Mouse (Mus musculus) adrenal gland (tissue): ENCODE measurements around the gene St5.

Experiments used
- intact Hi-C: fragments of 180-260 bp; cut with DNase I; formaldehyde crosslinking; loops from one replicate; pipeline ENCODE4 v1.15.1; 2025

St5 gene

DNA sequence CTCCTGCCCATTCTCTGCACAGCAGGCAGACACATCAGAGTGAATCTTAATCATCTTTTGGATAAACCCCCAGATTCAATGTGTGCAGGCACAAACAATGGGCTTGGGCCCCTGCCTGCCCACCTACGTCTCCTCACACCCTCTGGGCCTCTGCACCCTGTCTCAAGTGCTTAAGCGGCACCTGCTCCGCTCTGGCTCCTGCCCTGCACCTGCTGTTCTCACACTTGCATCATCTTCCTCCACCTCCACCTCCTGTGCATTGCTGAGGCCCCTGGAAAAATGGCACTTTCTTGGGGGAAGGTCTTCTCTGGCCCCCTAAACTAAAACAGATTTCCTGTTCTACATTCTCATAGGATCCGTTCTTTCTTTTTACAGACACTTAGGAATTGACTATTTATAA lies 169.5 kb downstream of the St5 start:
- intact Hi-C loops = no loop called here

DNA sequence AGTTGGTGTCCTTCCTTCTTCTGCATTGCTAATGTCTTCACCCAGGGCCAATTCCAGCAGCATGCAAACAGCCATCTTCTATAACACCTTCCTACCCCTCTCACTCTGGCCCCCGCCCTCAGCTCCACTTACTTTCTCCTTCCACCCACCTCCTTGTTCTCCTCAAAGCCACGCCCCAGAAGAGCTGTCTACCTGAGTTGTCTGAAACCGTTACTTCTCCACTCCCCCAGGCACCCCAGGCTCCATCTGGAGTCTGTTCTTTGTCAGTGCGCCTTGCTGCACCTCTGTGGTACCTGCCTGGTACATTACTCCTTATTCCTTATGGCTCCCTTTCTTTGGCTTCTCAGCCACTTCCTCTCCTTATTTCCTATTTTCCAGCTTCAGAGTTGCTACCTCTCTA lies 170.3 kb downstream of the St5 start:
- intact Hi-C loops = no loop called here

DNA sequence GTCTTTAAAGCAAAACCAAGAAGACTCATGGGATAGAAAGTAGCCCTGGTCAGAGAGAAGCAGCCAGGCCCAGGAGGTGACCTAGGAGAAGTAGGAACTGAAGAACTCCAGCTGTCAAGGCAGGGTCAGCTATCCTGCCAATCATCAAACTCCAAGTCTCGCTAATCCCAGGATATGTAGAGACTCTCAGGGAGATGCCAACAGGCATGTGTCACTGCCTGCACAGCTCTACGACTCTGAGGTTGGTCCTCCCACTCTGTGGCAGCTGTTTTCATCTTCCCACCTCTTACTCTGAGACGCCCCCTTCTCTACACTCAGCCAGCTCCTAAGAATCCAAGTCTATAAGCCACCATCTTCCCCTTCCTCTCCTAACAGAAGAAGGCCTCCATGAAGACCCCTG lies 170.7 kb downstream of the St5 start:
- intact Hi-C loops = no loop called here

DNA sequence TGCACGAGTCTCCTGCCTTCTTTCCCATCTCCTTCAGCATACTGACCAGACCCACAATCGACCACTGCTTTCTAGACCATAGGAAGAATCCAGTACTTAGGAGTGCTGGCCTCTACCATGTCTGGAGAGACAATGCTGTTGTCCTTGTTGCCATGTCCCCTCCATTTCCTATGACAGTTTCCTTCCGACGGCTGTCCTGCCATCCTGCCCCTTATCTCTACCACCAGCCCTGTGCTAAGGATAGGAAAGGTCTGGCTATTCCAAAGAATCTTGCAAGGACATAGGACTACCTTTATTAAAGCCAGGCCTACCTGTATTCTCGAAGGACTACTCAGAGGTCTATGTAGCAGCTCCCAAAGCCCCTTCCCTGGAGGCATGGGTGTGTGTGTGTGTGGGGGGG lies 171.9 kb downstream of the St5 start:
- intact Hi-C loops = no loop called here

DNA sequence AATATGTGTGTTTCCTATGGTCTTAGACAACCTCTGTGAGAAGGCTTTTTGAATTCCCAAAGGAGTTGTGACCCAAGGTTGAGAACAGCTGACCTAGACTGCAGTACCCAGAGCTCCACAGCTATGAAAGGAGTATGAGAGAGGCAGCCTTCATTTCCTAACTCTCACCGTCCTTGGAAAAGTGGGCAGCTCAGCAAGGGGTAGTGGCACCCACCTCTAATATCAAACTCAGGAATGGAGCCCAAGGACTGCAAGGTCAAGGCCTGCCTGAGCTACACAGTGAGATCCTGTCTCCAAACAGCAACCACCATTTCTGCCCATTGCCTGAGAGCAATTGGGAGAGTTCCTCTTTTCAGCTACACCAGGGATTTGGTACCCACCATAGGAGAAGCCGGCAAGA lies 173.7 kb downstream of the St5 start:
- intact Hi-C loops = loop anchor here (2.0 kb wide), 2 partner anchors 89 to 189 kb away; no protein-coding TSS in a partner anchor

DNA sequence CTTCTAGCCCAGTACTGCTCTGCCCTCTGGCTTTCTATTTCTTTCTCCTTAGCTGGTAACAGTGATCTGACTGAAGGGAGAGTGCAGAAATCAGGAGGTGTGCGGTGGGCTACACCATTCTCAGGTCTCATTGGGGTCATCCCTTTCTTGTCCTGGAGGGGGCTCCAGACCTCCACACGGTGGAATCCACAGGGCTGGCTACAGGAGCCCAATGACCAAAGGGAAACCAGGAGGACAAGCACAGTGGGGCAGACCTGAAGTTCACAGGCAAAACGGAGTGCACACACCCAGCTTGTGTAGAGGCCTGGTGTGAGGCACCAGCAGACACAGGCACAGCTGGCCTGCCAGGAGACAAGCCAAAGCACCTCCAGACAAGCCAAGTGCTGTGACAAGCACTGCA lies 175.0 kb downstream of the St5 start:
- intact Hi-C loops = loop anchor here (2.0 kb wide), 2 partner anchors 90 to 190 kb away; no protein-coding TSS in a partner anchor

DNA sequence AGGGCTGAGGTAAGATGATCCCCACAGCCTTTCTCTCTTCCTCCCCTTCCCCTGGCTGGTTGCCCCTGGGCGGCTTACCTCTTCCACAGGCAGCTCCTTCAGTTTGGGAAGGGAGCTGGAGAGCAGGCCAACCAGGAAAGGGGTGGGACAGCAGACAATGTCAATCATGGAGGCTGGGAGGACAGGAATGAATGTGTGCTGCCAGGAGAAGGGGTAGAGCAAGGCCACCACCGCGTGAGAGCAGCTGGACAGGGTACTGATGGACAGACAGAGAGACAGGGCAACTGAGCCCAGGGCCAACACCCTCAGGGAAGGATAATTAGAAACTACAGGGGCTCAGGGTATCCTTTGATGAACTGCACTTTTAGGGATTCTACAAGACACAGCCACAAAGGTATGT lies 175.9 kb downstream of the St5 start:
- intact Hi-C loops = no loop called here

DNA sequence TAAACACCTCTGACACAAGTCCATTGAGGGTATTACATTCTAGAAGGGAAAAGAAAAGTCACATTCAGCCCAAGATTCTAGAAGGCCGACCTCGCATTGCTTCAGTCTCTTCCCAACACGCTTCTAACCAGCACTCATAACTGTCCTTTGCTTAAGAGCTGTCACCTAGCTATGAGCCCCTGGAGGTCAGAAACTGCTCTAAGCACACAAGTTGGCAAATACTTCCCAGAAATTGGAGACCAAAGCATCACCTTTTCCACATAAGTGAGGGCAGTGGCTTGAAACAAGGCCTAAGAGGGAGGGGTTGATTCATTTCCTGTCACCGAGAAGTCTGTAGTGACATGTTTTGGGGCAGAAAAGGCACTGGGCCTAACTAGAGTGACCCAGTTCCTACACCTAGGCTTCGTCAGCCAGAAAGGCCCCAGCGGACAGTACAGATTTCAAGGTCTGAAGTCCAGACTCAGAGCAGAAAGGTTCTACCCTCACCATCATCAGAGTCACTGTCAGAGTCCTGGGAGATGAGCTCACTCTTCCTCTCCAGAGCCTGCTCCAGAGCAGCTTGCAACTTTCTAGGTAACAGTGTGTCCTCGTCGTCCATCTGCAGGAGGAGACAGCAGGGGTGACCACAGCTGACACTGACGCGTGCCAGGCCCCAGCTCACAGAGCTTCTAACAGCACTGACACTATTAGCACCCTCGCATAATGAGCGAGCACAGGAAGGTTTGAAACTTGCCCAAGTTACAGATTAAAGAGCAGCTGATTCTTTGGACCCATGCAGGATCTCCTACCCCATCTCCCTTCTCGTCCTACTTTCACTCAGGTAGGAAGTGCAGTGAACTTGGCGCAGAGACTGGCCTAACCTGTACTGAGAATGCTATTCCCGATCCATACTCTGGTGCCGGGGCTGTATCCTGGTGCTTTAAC lies 177.4 kb downstream of the St5 start:
- intact Hi-C loops = no loop called here

DNA sequence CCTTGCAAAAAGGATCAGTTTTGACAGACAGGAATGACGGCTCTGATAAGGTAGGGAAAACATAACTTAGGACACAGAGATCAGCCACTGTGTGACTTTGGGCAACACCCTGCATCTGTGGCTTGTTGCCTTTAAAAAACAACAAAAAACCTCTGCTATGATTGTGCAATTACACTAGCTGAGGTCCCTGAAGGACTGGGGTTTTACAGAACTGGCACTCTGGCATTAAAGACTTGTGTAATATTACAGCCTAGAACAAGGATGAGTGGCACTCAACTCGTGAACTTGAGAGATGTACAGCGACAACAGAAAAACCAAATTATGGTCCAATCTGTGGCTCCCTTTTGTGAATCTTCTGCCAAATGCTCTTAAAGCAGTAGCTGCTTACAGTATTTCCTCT lies 178.6 kb downstream of the St5 start:
- intact Hi-C loops = no loop called here

DNA sequence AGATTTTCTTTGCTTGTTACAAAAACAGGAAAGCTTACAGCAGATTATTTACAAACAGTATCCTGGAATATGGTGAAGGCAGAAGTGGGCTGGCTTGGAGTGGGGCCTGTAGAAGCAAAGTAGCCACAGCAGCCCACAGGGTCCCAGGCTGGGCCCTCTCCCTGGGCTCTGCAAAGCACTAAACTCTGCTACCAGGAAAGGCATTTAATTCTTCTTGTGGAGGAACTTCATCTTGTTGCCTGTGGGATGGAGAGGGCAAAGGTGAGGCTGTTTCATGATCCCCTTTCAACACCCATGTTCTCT lies 179.0 kb downstream of the St5 start:
- intact Hi-C loops = no loop called here

DNA sequence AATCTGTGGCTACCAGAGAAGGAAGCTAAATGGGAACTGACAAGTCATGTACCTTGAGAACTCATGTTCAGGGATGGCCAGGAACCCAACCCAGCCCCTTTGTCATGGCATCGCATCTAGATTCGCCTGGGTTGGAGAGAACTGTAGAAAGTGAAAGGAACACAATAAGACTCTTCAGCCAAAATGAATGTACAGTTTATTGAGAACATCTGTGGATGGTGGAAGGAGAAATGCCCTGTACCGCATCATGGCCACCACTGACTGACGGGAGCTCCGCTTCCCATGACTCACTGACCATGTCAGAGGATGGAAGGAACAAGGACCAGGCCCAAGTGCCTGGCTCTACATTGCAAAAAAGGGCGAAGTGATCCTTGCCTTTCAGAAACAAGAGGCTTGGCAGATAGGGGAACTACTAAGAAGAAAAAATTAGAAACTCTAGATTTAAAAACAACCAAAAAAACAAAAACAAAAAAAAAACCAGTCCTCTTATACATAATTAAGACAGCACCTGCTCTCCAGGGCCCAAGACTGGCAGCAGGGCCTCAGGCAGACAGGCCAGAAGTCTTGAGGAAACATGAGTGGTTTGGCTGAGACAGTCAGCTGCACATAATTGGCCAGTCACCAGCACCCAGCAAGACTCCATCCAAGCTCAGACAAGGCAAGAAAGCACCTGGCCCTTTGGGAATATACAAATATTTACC lies 179.5 kb downstream of the St5 start:
- intact Hi-C loops = no loop called here

DNA sequence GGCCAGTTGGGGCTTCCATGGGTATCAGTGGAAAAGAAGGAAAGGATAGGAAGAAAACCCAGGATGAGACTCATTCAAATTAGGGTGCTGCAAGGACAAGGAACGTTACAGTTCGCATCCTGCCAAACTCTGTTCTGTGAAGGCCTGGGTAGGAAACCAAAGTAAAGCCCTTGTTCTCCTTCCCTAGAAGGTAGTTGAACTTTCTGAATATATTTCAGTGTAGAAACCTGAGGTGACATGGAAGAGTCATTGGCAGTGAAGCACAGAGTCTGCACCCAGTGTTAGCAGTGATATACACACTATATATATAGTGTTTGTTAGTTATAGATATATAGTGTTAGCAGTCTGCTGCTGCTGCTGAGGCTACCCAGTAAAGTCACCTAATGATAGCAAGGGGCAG lies 180.1 kb downstream of the St5 start:
- intact Hi-C loops = no loop called here

DNA sequence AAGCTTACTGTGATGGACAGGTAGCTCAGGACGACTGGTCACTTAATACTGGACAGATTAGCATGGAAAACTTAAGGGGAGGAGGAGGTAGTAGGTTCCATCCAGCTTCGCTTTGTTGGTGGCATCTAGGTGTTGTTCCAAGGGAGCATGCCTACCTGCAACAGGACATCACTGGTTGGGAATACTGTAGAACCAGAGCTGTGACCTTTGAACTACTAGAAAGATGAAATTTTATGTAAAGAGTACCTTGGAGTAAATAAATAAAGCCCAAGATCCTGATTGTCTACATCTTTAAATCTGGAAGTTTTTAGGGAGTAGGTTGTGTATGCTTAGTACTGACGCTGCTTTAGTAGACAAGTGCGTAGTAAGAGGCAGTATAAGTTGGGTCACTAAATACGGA lies 181.3 kb downstream of the St5 start:
- intact Hi-C loops = no loop called here

DNA sequence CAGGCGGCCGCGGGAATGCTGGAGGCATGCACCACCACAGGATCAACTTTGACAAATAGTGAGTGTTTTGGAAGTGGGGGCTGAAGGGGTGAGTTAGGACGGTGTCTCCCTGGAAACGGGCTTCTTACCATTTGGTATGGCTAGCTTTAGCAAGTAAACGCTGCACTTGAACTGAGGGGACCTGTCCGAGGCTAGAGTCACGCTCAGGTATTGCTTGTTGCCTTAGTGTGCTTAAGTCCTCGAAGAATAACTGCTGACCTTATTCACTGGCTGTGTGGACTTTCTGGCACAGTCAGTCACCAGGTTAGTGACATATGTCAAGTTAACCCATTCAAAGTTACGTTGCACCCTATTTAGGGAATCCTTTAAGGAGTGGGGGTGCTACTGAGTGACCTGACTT lies 183.5 kb downstream of the St5 start:
- intact Hi-C loops = no loop called here

DNA sequence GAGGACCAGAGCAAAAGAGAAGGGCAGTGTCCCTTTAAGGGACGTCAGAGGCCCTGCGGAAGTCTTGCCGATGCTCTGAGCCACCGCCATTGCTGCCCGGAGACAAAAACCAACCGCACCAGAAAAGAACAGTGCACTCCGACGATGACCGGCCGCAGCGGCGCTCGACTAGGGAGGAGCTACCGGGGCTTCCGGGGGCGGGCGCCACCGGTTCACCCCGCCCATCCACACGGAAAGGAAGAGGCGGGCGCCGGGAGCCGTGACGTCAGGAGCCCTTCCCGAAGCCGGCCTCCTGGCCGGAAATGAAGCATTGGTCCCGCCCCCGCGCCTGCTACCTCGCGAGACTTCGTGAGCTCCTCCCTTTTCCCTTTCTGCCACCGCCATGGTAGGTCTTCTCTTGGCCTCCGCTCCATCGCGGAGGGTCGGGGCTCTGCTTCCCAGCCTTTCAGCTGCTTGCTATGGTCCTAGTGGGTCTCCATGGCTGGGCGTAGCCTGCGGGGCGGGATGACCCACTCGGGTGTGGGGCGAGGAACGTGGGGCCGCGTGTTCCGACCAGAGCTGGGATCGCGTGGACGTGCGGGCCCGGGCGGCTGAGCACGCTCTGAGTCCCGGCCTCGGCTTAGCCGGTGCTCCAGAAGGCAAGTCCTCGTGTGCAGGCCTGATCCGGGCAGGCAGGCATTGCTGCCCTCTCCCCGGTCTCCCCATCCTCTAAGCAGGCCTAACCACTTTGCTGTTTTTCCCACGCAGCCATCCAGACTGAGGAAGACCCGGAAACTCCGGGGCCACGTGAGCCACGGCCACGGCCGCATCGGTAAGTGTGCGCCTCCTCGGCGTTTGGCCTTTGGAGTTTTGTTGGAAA lies 184.3 kb downstream of the St5 start, which contains the start of gene Rpl27a:
Rpl27a (plus strand) TSS at position 310 of the 859 bp plus-strand sequence.
- intact Hi-C loops = no loop called here

DNA sequence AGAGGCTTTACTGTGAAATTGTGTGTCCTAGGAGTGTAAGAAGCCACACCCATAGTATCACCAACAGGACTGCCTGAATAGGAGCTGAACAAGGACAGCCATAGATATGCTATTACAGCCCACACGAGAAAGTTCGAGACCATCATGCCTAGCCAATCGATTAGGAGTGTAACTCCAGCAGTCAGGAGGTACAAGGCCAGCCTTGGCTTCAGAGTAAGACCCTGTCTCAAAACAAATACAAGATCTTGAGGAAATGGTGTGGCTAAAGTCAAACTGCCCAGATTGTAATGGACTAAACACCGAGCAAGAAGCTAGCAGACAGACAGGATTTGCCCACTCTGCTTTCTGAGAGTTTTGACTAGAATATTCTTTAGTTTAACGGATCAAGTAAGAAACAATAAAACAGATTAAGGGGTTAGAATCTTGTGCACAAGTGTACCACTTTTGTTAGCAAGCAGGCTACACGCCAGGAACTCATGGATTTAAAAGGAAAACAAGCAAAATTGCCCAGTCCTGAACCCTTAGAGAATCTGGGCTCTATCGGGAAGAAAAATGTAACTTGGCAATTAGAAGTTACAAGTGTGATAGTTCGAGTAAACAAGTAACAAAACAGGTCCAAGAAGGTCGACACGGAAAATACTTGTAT lies 185.2 kb downstream of the St5 start:
- intact Hi-C loops = no loop called here

DNA sequence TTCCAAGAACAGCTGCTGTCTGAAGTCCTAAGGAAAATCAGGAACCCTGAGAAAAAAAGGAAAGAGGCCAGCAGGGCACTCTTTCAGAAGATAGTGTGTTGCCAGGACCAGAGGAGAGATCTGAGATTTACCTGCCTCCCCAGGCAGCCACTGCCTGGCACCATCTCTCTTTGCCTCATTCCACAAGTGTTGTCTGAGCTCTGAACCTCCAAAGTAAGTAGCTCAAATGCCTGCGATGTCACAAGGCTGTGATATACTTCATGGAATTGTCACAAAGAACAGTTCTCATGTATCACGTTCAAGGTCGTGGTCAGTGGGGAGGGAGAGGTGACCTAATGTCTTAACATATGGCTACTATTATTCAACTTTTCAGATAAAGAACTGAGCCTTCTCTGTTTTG lies 186.9 kb downstream of the St5 start:
- intact Hi-C loops = no loop called here

DNA sequence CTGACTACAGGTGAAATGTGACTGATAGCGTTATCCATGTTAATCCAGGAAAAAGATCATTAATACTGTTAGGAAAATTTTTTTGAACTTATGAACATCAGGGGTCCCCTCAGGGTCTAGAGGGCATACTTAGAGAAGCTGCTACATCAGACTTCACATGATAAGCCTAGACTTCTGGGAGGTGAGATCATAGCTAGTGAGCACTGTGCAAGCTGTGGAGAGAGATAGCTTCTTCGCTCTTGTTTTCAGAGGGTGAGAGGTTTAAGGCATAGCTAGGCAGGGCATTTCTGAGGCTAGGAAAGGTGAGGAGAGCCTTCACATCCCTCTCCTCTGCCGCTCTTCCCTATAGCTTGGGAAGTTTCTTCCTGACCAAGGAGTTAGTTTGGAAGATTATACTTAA lies 191.6 kb downstream of the St5 start:
- intact Hi-C loops = no loop called here

DNA sequence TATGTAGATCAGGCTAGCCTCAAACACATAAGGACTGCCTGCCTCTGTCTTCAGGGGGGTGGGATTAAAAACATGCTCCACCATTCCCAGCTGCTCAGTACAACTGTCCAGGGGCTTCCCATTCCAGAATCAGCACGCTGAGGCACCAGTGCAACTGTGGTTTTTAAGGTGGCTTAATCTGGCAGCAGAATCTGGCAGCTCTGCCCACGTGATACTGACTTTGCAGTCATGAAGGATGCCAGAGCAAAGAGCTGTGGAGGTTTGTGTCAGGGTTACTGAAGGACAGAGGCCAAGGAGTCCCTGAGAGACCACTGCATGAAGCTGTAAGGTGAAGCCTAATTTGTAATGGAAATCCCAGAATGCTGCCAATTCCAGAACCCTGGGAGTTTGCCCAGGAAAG lies 192.6 kb downstream of the St5 start:
- intact Hi-C loops = no loop called here

DNA sequence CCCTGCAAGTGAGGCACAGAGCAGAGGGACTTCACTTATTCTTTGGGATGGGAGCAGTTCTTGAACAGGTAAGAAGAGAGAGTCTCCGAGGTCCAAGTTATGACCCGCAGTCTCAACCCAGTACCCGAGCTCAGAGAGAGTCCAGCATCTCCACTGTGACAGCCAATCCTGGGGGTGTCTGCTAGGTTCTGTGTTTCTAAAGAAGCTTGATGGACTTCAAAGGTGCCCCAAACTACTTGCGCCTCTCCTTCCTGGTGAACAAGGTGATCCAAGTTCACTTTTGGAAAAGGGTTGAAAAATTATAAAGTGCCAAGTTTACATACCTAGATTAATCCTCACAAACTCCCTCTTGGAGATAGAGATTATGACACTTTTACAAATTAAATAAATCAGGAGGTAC lies 195.4 kb downstream of the St5 start, which contains the start of gene Trim66:
Trim66 (minus strand) TSS at position 101 of the 400 bp plus-strand sequence.
- intact Hi-C loops = no loop called here

DNA sequence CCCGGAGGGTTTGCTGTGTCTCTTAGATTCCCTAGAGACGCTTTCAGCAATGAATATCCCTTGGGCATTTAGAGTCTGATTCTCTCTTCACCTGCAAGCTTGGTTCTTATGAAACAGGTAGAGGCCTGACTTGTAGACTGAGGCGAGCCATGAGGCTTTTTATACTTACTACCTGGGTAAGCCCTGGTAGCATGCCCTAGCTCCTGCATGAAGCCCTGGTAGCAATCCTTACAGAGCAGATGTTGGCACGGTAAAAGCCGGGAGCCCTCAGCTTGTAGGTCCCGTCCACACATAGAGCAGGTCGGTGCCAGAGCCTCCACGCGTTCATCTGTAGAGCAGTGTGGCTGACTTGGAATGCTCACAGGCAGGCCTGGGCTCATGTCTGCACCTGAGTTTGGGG lies 195.8 kb downstream of the St5 start:
- intact Hi-C loops = no loop called here
